Mouse (Mus musculus) hindbrain, embryonic 10.5 days (tissue): ENCODE results near the gene Krtcap2. TPM values are rescaled to one million over a fixed set of nuclear protein-coding genes. Genes with fewer than 3 reads are reported as not detected.

Experiments used
- DNase-seq: peaks from one replicate; pipeline ENCODE4 v3.0.0-alpha.2; 2017; ENCODE audit warnings: low spot score
- H3K27ac ChIP-seq: fragments of 300-500 bp; sonication (generic); 2 replicates; pipeline ENCODE4 v1.5.1; 2016; ENCODE audit warnings: mild to moderate bottlenecking, moderate library complexity
- H3K27me3 ChIP-seq: fragments of 300-500 bp; sonication (generic); 2 replicates; pipeline ENCODE4 v1.6.1; 2016; ENCODE audit warnings: mild to moderate bottlenecking; ENCODE audit not compliant: poor library complexity, insufficient read depth, severe bottlenecking
- H3K36me3 ChIP-seq: fragments of 300-500 bp; sonication (generic); 2 replicates; pipeline ENCODE4 v1.6.1; 2016; ENCODE audit warnings: mild to moderate bottlenecking, moderate library complexity
- H3K4me1 ChIP-seq: fragments of 300-500 bp; sonication (generic); replicated peaks from 2 replicates; pipeline ENCODE4 v1.6.1; 2016; ENCODE audit warnings: mild to moderate bottlenecking
- H3K4me3 ChIP-seq: fragments of 300-500 bp; sonication (generic); 2 replicates; pipeline ENCODE4 v1.5.1; 2016; ENCODE audit warnings: mild to moderate bottlenecking, moderate library complexity
- H3K9me3 ChIP-seq: fragments of 300-500 bp; sonication (generic); 2 replicates; pipeline ENCODE4 v1.6.1; 2016; ENCODE audit warnings: mild to moderate bottlenecking, moderate library complexity
- WGBS: fragments of 180-500 bp; shearing (Covaris S2); methylation state at CpG from one replicate; pipeline ENCODE4 v1.1.7; 2016; 5-methylcytosine and 5-hydroxymethylcytosine counted together
- microRNA counts: library from miRNA; unstranded; fragments of <30 nt; microRNA quantifications from one replicate; lab custom pipeline; 2017
- polyA plus RNA-seq: library from polyadenylated mRNA; unstranded; fragments of >200 nt; fragmentation: Nextera tagmentation; extraction: Ambion mirVana; gene quantifications from 2 replicates; pipeline ENCODE4 v1.2.1, GENCODE M21; 2016

The Krtcap2 gene
- polyA plus RNA-seq, 1 experiment from 2014 or later: 282 TPM

DNA sequence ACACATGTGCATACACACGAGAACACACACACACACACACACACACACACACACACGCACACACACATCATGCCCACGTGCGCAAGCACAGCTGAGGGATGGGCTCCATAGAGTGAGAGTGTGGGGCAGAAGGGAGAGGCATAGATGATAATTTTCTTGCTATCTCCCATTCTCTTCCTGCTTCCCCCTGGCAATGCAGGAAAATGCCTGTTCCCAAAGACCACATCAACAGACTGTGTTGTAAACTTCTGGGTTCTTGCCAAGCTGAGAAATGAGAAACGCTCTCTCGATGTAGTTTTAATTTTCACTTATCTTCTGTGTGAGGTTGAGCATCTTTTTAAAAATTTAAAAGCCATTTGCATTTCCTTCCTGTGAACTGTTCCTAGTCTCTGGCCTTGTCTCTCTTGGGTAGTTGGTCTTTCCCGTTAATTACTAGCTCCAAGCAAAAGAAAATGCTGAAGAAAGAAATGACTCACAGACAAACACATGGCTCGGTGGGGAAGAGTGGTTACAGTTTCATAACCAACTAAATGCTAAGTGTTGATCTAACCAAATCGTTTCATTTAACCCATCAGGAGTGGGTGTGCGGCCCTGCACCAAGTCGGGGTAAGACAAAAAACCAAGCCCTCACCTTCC lies 51.1 kb downstream of the Krtcap2 start:
- Histone ChIP-seq H3K27me3 (peaks cover 20% of the 10 kb centered on the region), H3K27ac (no peak overlapping the region), H3K4me3 (no peak overlapping the region), H3K4me1 (peaks cover 10% of the 10 kb centered on the region), H3K9me3 (no peaks in the 10 kb centered on the region), H3K36me3 (no peaks in the 10 kb centered on the region)
- 89% methylated on average over 11 of the region's 11 CpGs for WGBS
- no peak for DNase-seq

DNA sequence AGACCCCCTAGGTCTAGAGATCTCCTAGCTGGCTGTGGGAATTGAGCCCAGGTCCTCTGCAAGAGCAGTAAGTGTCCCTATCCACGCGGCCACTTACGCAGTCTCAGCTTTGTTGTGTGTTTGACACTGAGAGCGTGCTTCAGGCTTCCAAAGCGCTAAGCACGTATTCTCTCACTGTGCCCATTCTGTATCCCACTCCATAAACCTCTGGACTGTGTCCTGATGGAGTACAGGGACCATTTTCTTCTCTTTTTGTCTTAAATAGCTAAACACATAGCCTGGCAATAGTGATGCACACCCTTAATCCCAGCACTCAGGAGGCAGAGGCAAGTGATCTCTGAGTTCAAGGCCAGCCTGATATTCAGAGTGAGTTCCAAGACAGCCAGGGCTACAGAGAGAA lies 53.1 kb downstream of the Krtcap2 start:
- Histone ChIP-seq H3K36me3 (no peaks in the 10 kb centered on the region), H3K9me3 (no peaks in the 10 kb centered on the region), H3K27ac (no peak overlapping the region), H3K4me3 (no peak overlapping the region), H3K4me1 (peaks cover 10% of the 10 kb centered on the region), H3K27me3 (peaks cover 23% of the 10 kb centered on the region)
- 87% methylated on average over 6 of the region's 6 CpGs for WGBS
- no peak for DNase-seq

DNA sequence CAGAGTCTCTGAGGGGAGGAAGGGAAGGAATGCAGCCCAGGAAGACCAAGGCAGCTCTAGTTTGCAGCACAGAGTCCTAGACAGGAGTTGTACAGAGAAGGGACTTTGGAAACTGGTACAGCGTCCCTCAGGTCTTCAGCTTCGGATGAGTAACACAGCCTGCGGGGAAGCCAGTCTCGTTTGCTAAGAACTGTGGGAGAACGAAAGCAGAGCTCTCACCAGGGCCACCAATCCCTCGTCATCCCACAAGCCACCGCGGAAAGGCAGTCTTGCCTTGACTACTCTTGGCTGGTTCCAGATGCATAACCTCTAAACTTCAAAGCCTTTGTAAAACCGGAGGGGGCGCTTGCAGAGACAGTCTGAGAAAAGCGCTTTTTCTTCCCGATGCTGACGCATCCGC lies 53.7 kb downstream of the Krtcap2 start:
- H3K27me3 ChIP-seq: peaks cover 25% of the 10 kb centered on the region
- H3K36me3 ChIP-seq: no peaks in the 10 kb centered on the region
- no peaks in the 10 kb centered on the region for H3K9me3 ChIP-seq
- peak overlapping the region; percentile 62 for H3K27ac ChIP-seq
- peak overlapping the region; percentile 41 for H3K4me3 ChIP-seq
- peaks cover 12% of the 10 kb centered on the region for H3K4me1 ChIP-seq
- peak; percentile 49 for DNase-seq
- WGBS: 5% methylated on average over 14 of the region's 14 CpGs

MicroRNAs within 50 kb of the gene (microRNA counts, 519-probe panel; counts per million panel counts)
- 1,255 counts per million, percentile 77 among the panel's probes with 10 or more counts for microRNA mmu-miR-92b (lab: Ali Mortazavi, UCI)

Other genes with a start within 250 kb of the Krtcap2 start
- gene Rusc1, start 152.7 kb upstream of the Krtcap2 start, polyA plus RNA-seq: 19.1 and 38.3 TPM in 2 replicates
- gene Gm43738, start 144.9 kb upstream of the Krtcap2 start, polyA plus RNA-seq: 0.09 TPM in 1 of 2 replicates, not detected in the other
- gene Fdps, start 144.0 kb upstream of the Krtcap2 start, polyA plus RNA-seq: 383 and 460 TPM in 2 replicates
- 4.4 and 6.0 TPM in 2 replicates for gene Pklr, start 109.8 kb upstream of the Krtcap2 start, polyA plus RNA-seq
- 7.3 and 9.1 TPM in 2 replicates for gene Hcn3, start 85.8 kb upstream of the Krtcap2 start, polyA plus RNA-seq
- 34.8 and 35.3 TPM in 2 replicates for gene Clk2, start 81.2 kb upstream of the Krtcap2 start, polyA plus RNA-seq
- gene Scamp3, start 68.5 kb upstream of the Krtcap2 start, polyA plus RNA-seq: 98.9 and 116 TPM in 2 replicates
- 30.2 and 38.7 TPM in 2 replicates for gene Fam189b, start 62.8 kb upstream of the Krtcap2 start, polyA plus RNA-seq
- 41.0 and 50.0 TPM in 2 replicates for gene Gba, start 43.0 kb upstream of the Krtcap2 start, polyA plus RNA-seq
- 65.5 and 74.7 TPM in 2 replicates for gene Thbs3, start 30.8 kb upstream of the Krtcap2 start, polyA plus RNA-seq
- 228 and 232 TPM in 2 replicates for gene Mtx1, start 18.9 kb upstream of the Krtcap2 start, polyA plus RNA-seq
- gene Muc1, start 16.9 kb upstream of the Krtcap2 start, polyA plus RNA-seq: 1.1 and 1.8 TPM in 2 replicates
- 5.2 and 11.6 TPM in 2 replicates for gene Trim46, start 343 bp downstream of the Krtcap2 start, polyA plus RNA-seq
- 97.0 and 99.4 TPM in 2 replicates for gene Dpm3, start 13.4 kb downstream of the Krtcap2 start, polyA plus RNA-seq
- gene Slc50a1, start 24.6 kb downstream of the Krtcap2 start, polyA plus RNA-seq: 34.4 and 36.8 TPM in 2 replicates
- 16.5 and 17.7 TPM in 2 replicates for gene Efna1, start 35.2 kb downstream of the Krtcap2 start, polyA plus RNA-seq
- gene Efna3, start 77.0 kb downstream of the Krtcap2 start, polyA plus RNA-seq: 5.9 and 10.7 TPM in 2 replicates
- gene Efna4, start 92.1 kb downstream of the Krtcap2 start, polyA plus RNA-seq: 22.4 and 23.2 TPM in 2 replicates
- gene Adam15, start 104.0 kb downstream of the Krtcap2 start, polyA plus RNA-seq: 36.4 and 38.1 TPM in 2 replicates
- gene Dcst2, start 116.0 kb downstream of the Krtcap2 start, polyA plus RNA-seq: 0.34 TPM in 1 of 2 replicates, not detected in the other
- 0.09 and 0.33 TPM in 2 replicates for gene Dcst1, start 119.3 kb downstream of the Krtcap2 start, polyA plus RNA-seq
- 0.47 and 0.73 TPM in 2 replicates for gene Zbtb7b, start 148.8 kb downstream of the Krtcap2 start, polyA plus RNA-seq
- 1.7 TPM in 1 of 2 replicates, not detected in the other for gene Lenep, start 156.8 kb downstream of the Krtcap2 start, polyA plus RNA-seq
- gene Flad1, start 165.9 kb downstream of the Krtcap2 start, polyA plus RNA-seq: 28.3 and 31.9 TPM in 2 replicates
- gene Cks1b, start 172.4 kb downstream of the Krtcap2 start, polyA plus RNA-seq: 535 and 648 TPM in 2 replicates
- 58.3 and 68.1 TPM in 2 replicates for gene Shc1, start 172.5 kb downstream of the Krtcap2 start, polyA plus RNA-seq
- 46.0 and 50.4 TPM in 2 replicates for gene Pygo2, start 184.2 kb downstream of the Krtcap2 start, polyA plus RNA-seq
- gene Pbxip1, start 190.7 kb downstream of the Krtcap2 start, polyA plus RNA-seq: 21.1 and 21.6 TPM in 2 replicates
- 71.4 and 87.8 TPM in 2 replicates for gene Pmvk, start 208.6 kb downstream of the Krtcap2 start, polyA plus RNA-seq